Mouse (Mus musculus) heart, postnatal 0 days (tissue): ENCODE data around the gene Cdip1.

Experiments
- CTCF ChIP-seq: IDR thresholded peaks from 2 replicates; pipeline ENCODE4 v1.5.1; 2016; ENCODE audit warnings: antibody characterized with exemption, control low read depth, low read depth
- EP300 ChIP-seq: IDR thresholded peaks from 2 replicates; pipeline ENCODE4 v1.6.1; 2016; ENCODE audit warnings: antibody characterized with exemption, low read depth

DNA sequence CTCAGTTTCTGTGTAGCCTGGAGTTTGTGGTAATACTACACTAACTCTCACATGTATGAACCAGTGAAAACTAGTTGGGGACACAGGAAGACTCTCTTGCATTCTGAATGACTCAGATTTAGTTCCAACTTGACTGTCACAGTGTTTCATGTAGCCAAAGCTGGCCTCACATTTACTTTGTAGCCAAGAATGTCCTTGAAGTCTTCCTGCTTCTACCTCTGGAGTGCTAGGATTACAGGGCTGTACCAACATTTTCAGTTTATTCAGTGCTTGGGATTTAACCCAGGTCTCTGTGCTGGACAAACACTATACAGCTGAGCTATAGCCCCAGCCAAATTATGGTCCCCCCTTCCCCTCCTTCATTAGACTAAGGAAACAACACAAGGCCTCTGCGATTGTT lies 47.9 kb downstream of the Cdip1 start:
- TF ChIP-seq CTCF (no peak), EP300 (no peak)
